Mouse (Mus musculus) midbrain, embryonic 12.5 days (tissue): Measurements from ENCODE around the gene Gpx2. TPM values are rescaled to one million over a fixed set of nuclear protein-coding genes. Genes with fewer than 3 reads are reported as not detected.

Experiments used
- ATAC-seq: fragments of 200-750 bp; cut with Nextera tagmentation; 2 replicates; pipeline ENCODE4 v1.8.0; 2017; ENCODE audit warnings: low read depth, moderate TSS enrichment, moderate library complexity; ENCODE audit not compliant: low FRiP score
- H3K27ac ChIP-seq: fragments of 300-500 bp; sonication (generic); replicated peaks from 2 replicates; pipeline ENCODE4 v1.5.1; 2016; ENCODE audit warnings: mild to moderate bottlenecking
- H3K27me3 ChIP-seq: fragments of 300-500 bp; sonication (generic); 2 replicates; pipeline ENCODE4 v1.6.1; 2016; ENCODE audit warnings: mild to moderate bottlenecking
- H3K36me3 ChIP-seq: fragments of 300-500 bp; sonication (generic); 2 replicates; pipeline ENCODE4 v1.6.1; 2016
- H3K4me1 ChIP-seq: fragments of 300-500 bp; sonication (generic); 2 replicates; pipeline ENCODE4 v1.6.1; 2016
- H3K4me2 ChIP-seq: fragments of 300-500 bp; sonication (generic); replicated peaks from 2 replicates; pipeline ENCODE4 v1.6.1; 2016; ENCODE audit warnings: mild to moderate bottlenecking, moderate library complexity
- H3K4me3 ChIP-seq: fragments of 300-500 bp; sonication (generic); 2 replicates; pipeline ENCODE4 v1.5.1; 2016; ENCODE audit warnings: mild to moderate bottlenecking
- H3K9ac ChIP-seq: fragments of 300-500 bp; sonication (generic); replicated peaks from 2 replicates; pipeline ENCODE4 v1.6.1; 2016; ENCODE audit warnings: mild to moderate bottlenecking, moderate library complexity
- H3K9me3 ChIP-seq: fragments of 300-500 bp; sonication (generic); 2 replicates; pipeline ENCODE4 v1.6.1; 2016; ENCODE audit warnings: mild to moderate bottlenecking
- whole genome bisulfite sequencing: fragments of 180-500 bp; shearing (Covaris S2); methylation state at CpG from one replicate; pipeline ENCODE4 v1.1.7; 2016; 5-methylcytosine and 5-hydroxymethylcytosine counted together
- polyA plus RNA-seq: library from polyadenylated mRNA; unstranded; fragments of >200 nt; fragmentation: Nextera tagmentation; extraction: Ambion mirVana; gene quantifications from 2 replicates; pipeline ENCODE4 v1.2.1, GENCODE M21; 2016

The Gpx2 gene
- polyA plus RNA-seq, 1 experiment from 2014 or later: not detected

DNA sequence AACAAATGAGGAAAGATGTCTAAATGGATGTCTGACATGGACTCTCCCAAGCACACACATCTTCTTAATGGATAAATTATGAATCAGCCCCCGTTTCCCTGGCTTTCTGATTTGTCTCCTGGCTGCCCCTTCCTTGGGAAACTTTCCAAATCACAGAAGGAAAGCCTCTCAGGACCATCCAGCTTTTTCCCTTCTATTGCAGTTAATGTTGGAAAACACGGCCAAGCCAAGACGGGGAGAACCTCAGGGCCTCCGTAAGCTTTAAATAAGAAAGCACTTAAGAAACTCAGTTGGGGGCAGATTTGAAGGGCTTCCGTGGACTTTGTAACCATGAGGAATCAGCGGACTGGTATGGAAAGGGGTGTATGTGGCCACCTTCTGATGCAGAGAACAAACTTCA is 24.5 kb upstream of the Gpx2 start:
- Histone ChIP-seq H3K27me3 (peaks cover 54% of the 10 kb centered on the region), H3K36me3 (no peaks in the 10 kb centered on the region), H3K4me2 (no peak overlapping the region), H3K4me3 (no peak overlapping the region), H3K9ac (no peak overlapping the region), H3K9me3 (no peaks in the 10 kb centered on the region), H3K27ac (no peak overlapping the region), H3K4me1 (peaks cover 26% of the 10 kb centered on the region)
- ATAC-seq: no peak
- WGBS: 62% methylated on average over 6 of the region's 6 CpGs

DNA sequence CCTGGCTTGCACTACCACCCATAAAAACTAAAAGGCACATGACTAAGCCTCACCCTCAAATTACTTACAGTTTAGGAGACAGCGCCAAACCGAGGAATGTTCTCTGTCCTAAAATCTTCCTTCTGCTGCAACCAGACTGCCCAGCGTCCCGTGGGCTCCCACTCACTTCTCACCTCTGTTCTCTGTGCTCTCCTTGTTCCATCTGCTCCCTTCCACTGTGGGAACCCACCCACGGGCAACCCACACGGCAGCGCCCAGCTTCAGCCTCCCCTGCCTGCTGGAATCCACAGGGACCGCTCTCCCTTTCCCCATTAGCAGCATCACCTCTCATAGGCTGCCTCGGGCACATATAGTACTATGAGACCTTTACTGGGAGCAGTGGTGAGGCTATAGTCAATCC is 23.6 kb upstream of the Gpx2 start:
- Histone ChIP-seq H3K4me2 (no peak overlapping the region), H3K4me1 (peaks cover 26% of the 10 kb centered on the region), H3K27ac (no peak overlapping the region), H3K9ac (no peak overlapping the region), H3K36me3 (no peaks in the 10 kb centered on the region), H3K9me3 (no peaks in the 10 kb centered on the region), H3K27me3 (peaks cover 46% of the 10 kb centered on the region), H3K4me3 (no peak overlapping the region)
- 85% methylated on average over 9 of the region's 9 CpGs for whole genome bisulfite sequencing
- ATAC-seq: no peak

DNA sequence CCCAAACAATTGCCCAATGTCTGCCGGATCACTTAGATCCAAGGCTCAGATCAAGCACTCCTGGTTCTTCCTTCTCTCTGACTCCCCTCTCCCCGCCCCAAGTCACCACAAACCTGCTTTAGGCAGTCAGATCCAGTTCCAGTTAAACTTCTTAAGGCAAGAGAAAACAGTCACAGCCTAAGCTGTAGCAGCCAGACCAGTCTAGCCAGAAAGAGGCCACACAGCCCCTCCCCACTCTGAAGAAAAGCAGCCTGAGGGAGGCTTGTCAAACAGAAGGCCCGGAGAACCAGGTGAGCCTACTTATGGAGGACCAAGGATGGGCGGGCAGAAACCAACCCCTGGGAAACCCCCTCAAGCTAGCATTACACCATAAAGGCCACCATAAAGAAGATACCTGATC is 22.8 kb upstream of the Gpx2 start:
- Histone ChIP-seq H3K9me3 (no peaks in the 10 kb centered on the region), H3K27me3 (peaks cover 38% of the 10 kb centered on the region), H3K9ac (no peak overlapping the region), H3K36me3 (no peaks in the 10 kb centered on the region), H3K4me3 (no peak overlapping the region), H3K4me2 (no peak overlapping the region), H3K27ac (no peak overlapping the region), H3K4me1 (peaks cover 26% of the 10 kb centered on the region)
- 50% methylated on average over 4 of the region's 4 CpGs for WGBS
- no peak for ATAC-seq

DNA sequence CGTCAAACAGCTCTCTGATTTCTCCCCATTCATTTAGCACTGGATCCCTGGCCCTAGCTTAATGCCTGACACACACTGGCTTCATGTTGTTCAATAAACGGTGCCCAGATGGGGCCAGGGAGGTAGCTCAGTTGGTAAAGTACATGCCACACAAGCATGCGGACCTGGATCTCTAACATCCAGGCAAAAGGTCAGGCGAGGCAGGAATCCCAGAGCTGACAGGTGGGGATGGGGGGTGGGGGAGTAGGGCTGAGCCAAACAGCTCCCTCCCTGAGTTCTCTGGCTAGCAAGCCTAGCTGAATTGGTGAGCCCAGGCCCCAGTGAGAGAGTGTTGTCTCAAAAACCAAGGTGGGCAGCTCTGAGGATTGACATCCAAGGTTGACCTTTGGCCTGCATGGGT is 21.8 kb upstream of the Gpx2 start:
- no peak overlapping the region for H3K27ac ChIP-seq
- ATAC-seq: no peak

DNA sequence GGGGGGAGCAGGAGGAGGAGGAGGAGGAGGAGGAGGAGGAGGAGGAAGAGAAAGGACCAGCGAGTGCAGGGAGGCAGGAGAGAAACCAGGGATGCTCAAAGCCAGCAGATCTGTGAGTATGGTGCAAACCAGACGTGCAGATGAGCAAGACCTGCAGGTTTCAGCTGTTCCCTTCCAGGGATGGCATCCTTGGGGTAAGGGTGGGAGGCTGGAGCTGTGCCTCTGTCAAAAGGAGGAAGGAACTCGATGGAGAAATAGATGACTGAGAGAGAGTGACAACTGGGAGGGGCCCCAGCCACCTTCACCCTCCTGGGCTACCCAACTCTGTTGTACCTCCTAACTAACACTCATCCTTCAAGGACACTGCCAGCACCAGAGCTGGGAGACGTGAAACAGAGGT is 21.4 kb upstream of the Gpx2 start:
- H3K4me3 ChIP-seq: no peak overlapping the region
- H3K27ac ChIP-seq: no peak overlapping the region
- H3K27me3 ChIP-seq: peaks cover 32% of the 10 kb centered on the region
- no peak for ATAC-seq
- no peak overlapping the region for H3K4me2 ChIP-seq
- H3K36me3 ChIP-seq: no peaks in the 10 kb centered on the region
- no peaks in the 10 kb centered on the region for H3K9me3 ChIP-seq
- H3K9ac ChIP-seq: no peak overlapping the region
- WGBS: 55% methylated on average over 4 of the region's 4 CpGs
- H3K4me1 ChIP-seq: peaks cover 23% of the 10 kb centered on the region

More for the DNA sequence above, 21.8 kb upstream of the Gpx2 start:
- Histone ChIP-seq H3K27me3 (peaks cover 33% of the 10 kb centered on the region), H3K9me3 (no peaks in the 10 kb centered on the region), H3K4me3 (no peak overlapping the region), H3K4me2 (no peak overlapping the region), H3K4me1 (peaks cover 26% of the 10 kb centered on the region), H3K9ac (no peak overlapping the region), H3K36me3 (no peaks in the 10 kb centered on the region)
- WGBS: 47% methylated on average over 4 of the region's 4 CpGs

DNA sequence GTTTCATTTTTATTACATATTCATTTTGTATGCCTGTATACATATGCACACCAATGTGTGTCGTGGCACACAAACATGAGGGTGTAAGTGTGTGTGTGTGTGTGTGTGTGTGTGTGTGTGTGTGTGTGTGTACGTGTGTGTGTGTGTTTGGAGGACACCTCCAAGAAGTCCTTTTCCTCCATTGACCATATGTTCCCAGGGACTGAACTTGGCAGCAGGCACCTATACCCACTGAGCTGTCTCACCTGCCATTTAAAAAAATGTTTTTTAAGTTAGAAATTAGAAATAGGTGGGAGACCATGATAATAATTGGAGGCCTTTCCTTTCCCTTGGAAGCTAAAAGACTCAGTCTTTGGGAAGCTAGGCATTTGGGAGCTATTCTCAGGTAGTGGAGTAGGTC is 18.8 kb upstream of the Gpx2 start:
- Histone ChIP-seq H3K27me3 (peaks cover 9% of the 10 kb centered on the region; the same call in 1 of the 2 replicates), H3K36me3 (no peaks in the 10 kb centered on the region), H3K9ac (no peak overlapping the region), H3K4me2 (no peak overlapping the region), H3K4me3 (no peak overlapping the region), H3K9me3 (no peaks in the 10 kb centered on the region), H3K4me1 (peaks cover 9% of the 10 kb centered on the region; the same call in 1 of the 2 replicates), H3K27ac (no peak overlapping the region)
- 82% methylated on average over 2 of the region's 2 CpGs for WGBS
- ATAC-seq: no peak

DNA sequence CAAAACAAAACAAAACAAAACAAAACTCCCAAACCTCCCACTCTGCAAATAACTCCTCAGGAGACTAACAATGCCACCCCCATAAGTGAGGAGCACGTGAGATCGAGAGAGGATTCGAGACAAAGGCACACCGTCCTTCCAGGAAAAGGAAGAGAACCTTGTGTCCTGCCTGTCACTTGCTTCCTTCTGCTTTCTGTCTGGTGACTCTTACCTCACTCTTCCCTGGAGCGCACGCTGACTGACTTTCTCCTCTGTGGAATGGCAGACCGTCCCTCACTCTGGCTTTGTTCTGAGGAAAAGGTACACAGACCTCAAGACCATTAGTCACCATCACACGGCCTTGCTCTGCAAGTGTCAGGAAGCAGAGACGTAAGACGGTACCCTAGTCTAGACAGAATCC is 18.2 kb upstream of the Gpx2 start:
- Histone ChIP-seq H3K27ac (no peak overlapping the region), H3K4me2 (no peak overlapping the region), H3K27me3 (0 out of 2 replicates have a peak, but pooled peaks cover 3% of the 10 kb centered on the region), H3K9ac (no peak overlapping the region), H3K4me1 (peaks cover 9% of the 10 kb centered on the region; the same call in 1 of the 2 replicates), H3K9me3 (no peaks in the 10 kb centered on the region), H3K4me3 (no peak overlapping the region), H3K36me3 (no peaks in the 10 kb centered on the region)
- ATAC-seq: no peak
- 82% methylated on average over 10 of the region's 10 CpGs for WGBS

DNA sequence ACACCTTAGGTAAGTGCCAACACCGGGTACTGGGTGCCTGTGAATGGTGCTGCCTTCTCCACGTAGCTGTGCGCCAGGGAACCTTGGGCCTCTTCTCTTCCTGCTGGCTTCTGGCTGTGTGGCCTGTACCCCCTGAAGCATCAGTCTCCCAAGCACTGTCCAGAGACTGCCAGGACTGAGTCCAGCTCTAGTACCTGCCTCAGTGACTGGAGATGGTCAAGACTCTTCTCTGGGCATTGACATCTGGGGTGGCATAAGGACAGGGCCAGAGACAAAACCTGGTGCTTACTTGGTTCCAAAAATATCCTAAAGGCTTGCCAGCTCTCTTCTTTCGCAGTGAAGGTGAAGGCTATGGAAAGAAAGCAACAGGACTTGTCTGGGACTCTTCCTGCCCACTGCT is 15.7 kb upstream of the Gpx2 start:
- no peak for ATAC-seq
- Histone ChIP-seq H3K9ac (no peak overlapping the region), H3K27ac (no peak overlapping the region), H3K36me3 (no peaks in the 10 kb centered on the region), H3K4me2 (no peak overlapping the region), H3K4me1 (no peaks in the 10 kb centered on the region), H3K4me3 (no peak overlapping the region), H3K27me3 (no peaks in the 10 kb centered on the region), H3K9me3 (no peaks in the 10 kb centered on the region)
- 94% methylated on average over 4 of the region's 4 CpGs for WGBS

DNA sequence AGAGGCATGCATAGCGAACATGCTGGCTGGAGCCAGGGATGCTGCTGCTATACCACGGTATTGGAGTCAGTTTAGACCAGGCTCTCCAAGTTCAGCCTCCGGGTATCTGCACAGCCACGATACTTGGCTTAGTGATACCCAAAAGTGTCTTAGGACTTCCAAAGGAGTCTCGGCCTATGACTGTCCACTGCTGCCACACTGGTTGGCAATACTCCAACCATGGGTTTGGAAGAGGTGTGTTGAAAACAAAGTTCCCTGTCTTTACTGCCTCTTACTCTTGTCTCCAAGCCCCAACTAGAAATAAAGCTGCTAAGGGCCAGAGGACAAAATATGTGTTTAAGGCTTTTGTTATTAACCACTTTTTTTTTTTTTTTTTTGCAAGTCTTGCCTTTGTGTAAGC is 15.1 kb upstream of the Gpx2 start:
- H3K4me2 ChIP-seq: no peak overlapping the region
- no peaks in the 10 kb centered on the region for H3K9me3 ChIP-seq
- H3K27ac ChIP-seq: no peak overlapping the region
- no peaks in the 10 kb centered on the region for H3K27me3 ChIP-seq
- no peak for ATAC-seq
- 94% methylated on average over 5 of the region's 5 CpGs for WGBS
- no peaks in the 10 kb centered on the region for H3K36me3 ChIP-seq
- no peak overlapping the region for H3K9ac ChIP-seq
- H3K4me3 ChIP-seq: no peak overlapping the region
- H3K4me1 ChIP-seq: no peaks in the 10 kb centered on the region

DNA sequence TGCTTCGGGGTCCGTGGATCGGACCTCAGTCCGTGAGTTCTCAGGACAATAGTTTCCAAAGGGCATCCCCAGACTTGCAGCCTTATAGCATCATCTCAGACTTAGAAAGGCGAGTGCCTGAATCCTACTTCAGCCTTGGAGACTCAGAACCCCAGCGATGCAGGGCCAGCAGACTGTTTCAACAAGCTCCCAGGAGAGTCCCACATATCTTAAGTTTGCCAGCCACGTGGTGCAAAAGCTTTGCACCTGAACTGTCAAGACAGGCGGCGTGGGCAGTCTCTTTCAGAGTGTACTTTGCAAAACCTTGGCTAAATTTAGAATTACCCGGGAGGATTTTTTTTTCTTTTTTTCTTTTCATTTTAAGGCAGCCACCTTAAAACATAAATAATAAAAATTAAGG is 12.4 kb upstream of the Gpx2 start:
- Histone ChIP-seq H3K36me3 (no peaks in the 10 kb centered on the region), H3K9ac (no peak overlapping the region), H3K27me3 (no peaks in the 10 kb centered on the region), H3K27ac (no peak overlapping the region), H3K4me2 (no peak overlapping the region), H3K4me3 (no peak overlapping the region), H3K4me1 (no peaks in the 10 kb centered on the region), H3K9me3 (no peaks in the 10 kb centered on the region)
- ATAC-seq: no peak
- 84% methylated on average over 10 of the region's 10 CpGs for WGBS

DNA sequence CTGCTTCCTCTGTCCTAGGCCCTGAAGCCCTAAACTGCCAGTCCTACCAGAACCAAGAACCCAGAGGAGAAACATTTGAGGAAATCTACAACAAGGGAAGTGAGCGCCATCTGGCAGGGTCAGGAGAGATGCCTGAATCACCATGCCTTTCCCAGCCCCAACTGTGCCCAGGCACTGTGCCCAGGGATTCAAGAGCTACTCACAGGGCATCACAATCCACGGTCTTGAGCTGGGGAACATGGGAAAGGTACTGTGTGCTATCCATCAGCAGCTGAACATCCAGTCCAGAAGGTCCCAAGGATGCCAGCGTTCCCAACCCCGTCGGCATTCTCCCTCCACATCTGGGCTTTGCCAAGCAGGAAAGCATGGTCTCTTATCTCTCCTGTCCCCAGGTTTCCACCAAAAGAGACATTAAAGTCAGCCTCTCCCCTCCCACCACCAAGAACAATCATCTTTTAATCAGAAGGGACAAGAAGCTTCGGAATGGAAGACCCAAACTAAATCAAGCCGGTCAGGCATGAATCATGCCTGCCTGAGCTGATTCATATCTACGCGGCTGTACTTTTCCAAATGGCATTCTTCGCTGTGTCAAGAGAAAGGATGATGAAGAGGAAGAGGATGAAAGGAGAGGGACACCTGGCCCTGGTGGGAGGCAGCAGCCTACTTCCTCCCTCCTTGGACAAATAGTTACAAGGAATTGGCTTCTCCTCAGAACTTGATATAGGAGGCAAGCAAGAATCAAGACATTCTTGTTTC is 9.9 kb upstream of the Gpx2 start:
- H3K27me3 ChIP-seq: no peaks in the 10 kb centered on the region

DNA sequence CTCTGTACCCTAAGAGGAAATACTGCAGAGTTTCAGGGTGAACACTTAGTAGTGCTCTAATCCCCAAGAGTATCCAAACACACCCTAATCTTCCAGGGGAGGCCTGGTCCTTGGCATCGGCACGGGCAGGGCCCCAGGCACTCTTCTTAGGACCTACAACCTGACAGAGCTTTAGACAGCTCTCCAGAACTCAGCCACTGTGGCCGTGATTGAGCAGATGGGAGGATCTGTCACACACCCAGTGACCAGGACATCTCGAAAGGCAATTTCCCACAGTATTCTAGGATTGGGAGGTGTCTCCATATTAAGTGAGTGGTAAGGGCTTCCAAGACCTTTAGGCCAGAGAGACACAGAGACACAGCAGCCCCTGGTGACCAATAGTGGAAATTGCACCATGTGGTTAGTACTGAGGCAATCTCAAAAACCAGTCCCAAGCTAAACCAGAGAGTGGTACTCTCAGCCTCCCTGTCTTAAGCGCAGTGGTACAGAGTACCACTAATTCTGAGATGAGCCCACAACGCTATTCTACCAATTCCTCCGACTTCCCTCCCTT is 8.4 kb upstream of the Gpx2 start:
- no peaks in the 10 kb centered on the region for H3K4me1 ChIP-seq
- H3K9ac ChIP-seq: no peak overlapping the region
- H3K9me3 ChIP-seq: no peaks in the 10 kb centered on the region
- H3K27ac ChIP-seq: no peak overlapping the region
- WGBS: 56% methylated on average over 7 of the region's 7 CpGs
- H3K36me3 ChIP-seq: no peaks in the 10 kb centered on the region
- H3K27me3 ChIP-seq: no peaks in the 10 kb centered on the region
- no peak overlapping the region for H3K4me2 ChIP-seq
- H3K4me3 ChIP-seq: no peak overlapping the region
- 0 out of 2 replicates have a peak, but pooled peaks have one; percentile 41 for ATAC-seq

More for the DNA sequence above, 9.9 kb upstream of the Gpx2 start:
- Histone ChIP-seq H3K36me3 (no peaks in the 10 kb centered on the region), H3K4me2 (no peak overlapping the region), H3K27ac (no peak overlapping the region), H3K4me1 (no peaks in the 10 kb centered on the region), H3K9me3 (no peaks in the 10 kb centered on the region), H3K4me3 (no peak overlapping the region), H3K9ac (no peak overlapping the region)
- no peak for ATAC-seq
- WGBS: 90% methylated on average over 10 of the region's 10 CpGs
